Mouse (Mus musculus) cerebellum, adult 11-12 months (tissue): ENCODE measurements around the gene Tjap1.

Source experiments
- DNase-seq: peaks from one replicate; pipeline ENCODE4 v3.0.0; 2022

Tjap1 gene

DNA sequence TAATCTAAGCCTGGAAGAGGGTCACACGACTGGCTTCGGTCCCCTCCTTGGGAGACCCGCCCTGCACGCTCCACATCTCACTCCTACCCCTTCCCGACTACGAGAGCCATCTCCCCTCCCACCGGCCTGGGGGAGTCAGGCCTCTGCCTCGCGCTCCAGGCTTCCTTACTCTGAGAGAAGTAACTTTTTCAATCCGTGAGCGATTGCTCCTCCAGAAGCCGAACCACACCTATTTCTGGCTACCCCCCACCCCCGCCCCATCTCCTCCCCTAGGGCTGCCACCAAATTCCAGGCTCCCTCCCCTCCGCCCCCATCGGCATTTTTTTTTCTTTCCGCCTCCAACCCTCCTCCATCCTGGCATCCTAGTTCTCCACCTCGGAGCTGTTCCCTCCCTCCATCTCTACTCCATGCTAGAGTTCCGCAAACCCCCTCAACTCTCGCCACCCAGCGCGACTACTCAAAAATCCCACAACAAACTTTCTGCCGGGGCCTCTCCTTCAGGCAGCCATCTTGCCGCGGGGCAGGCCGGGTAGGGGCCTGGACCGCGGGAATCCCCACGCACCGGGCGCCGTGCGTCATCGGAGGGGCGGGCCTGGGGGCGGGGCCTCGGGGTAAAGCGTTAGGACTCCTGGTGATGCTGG lies at the start of gene Tjap1:
Gene Tjap1 (minus strand): TSS at position 544 of the 641 bp plus-strand sequence.
- peak; percentile 79 for DNase-seq

DNA sequence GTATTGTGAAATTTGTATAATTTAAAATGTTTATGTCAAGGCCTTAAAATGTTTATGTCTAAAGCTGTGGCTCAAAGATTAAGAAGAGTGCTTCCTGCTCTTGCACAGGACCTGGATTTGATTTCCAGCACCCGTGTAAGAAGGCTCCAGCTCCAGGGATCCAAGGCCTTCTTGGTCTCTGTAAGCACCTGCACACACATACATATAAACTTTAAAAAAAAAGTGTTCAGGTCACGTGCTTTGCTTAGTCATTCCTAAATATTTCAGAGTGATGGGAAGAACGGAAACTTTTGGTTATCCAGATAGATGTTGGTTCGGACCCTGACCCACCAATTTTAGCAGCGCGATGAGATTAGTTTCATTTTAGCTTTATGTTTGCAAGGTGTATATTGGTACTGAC lies 45.9 kb upstream of the Tjap1 start:
- no peak for DNase-seq

DNA sequence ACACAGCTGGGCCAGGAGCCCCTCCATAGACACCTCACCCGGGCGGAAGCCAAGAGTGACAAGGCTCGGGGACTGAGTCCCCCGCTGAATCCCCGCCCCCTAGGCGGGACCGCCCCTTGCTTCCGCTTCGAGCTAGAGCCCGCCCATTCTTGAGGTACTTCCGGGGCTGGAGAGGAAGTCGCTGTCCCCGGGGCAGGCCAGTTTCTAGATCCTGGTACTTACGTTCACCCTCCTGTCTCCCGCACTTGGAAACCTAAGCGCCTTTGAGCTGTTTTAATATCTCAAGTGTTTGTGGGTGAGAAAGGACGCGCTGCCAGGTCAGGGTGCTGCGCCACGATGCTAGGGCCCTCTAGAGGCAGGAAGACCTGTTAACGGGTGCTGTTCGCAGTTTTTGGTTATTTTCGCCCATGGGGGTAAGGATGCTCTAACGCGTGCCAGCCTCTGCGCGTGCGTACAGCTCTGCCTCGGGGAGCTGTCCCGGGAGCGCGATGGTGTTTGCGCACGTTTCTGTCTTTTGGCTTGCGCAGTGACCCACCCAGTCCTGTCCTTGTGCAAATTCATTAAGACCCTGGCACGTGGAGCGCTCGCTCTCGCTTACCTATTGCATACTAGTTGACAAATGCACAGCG lies 45.2 kb upstream of the Tjap1 start, which contains the start of gene Abcc10:
Gene Abcc10 (minus strand): TSS at position 447 of the 629 bp plus-strand sequence.
- DNase-seq: peak; percentile 97

DNA sequence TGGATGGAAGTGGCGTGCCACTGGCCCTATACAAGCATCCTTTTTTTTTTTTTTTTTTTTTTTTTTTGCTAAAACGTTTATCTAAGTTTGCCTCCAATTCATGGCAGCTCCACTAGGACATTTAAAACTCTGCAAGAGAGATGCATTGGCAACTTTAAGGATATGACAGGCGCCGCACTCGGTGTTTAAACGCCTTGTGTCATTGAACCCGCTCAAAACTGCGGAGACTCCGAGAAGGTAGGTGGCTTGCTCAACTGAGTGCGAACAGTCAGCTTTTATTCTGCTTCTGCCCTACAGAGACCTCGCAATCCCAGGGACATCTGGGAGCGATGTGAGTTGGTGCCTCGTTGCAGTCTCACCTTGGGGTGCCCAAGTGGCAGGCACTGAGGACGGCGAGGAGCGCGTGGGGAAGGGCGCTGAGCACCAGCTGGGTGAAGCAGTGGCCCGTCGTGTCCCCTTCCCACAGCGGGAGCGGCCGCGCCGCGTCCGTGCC lies 44.6 kb upstream of the Tjap1 start:
- no peak for DNase-seq

DNA sequence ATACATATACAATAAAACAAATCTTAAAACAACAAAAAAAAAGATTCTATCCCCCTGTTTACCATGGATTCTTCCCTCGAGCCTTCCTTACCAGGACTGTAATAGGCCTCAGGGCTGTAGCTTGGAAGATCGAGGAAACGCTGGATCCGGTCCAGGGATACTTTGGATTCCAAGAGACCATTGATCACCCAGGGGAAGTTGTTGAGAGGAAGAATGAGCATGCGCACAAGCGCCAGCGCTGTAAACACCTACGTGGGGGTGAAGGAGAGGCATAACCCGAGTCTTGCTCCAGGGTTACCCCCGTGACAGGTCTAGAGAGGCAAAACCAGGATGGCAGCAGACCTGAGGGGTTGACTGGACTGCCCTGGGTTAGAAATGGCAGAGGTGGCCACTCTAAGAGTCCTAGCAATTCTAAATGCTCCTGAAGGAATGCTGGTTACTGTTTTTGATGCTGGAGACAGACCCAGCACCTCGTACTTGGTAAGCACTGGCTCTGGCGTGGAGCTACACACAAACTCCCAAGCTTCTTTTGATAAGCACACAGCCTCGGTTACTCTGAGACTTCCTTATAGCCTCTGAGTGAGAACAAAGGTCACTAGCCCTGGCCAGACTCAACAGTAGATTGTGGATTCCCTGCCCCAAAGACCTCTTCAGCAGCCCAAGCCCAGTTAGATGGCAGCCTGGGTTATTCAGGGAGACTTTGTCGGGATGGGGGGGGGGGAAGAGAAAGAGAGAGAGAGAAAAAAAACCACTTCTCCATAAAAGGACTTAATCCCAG lies 39.4 kb upstream of the Tjap1 start:
- no peak for DNase-seq

DNA sequence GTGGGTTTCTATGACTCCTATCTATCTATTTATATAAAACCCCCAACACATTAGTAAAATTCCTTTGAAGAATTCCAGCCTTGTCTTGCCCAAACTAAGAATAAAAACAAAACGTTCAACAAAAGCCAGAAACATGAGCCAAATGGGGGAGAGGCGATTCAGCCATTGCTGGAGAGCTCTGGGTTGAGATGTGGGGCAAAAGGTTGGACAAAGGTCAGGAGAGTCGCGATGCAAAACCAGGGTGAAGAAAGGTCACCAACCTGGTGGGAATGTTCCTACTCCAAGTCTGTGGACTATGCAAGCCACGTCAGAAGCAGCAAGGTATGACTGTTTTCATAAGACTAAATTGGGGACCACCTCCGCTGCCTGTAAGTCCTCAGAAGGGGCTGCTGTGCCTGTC lies 37.7 kb upstream of the Tjap1 start:
- no peak for DNase-seq

DNA sequence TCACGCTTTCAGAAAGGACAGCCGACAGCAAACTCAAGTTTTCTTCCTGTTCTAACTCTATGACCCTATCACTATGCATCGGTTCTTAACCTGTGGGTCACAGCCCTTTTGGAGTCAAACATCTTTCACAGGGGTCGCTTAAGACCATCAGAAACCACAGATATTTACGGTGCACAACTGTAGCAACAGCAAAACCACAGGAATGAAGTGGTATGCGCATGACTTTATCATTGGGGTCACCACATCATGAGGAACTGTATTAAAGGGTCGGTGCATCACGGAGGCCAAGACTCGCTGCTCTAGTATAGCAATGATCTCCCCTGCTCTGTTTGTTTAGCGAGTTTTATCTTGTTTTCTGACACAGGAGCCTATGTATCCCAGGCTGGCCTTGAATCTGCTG lies 33.0 kb upstream of the Tjap1 start:
- no peak for DNase-seq

DNA sequence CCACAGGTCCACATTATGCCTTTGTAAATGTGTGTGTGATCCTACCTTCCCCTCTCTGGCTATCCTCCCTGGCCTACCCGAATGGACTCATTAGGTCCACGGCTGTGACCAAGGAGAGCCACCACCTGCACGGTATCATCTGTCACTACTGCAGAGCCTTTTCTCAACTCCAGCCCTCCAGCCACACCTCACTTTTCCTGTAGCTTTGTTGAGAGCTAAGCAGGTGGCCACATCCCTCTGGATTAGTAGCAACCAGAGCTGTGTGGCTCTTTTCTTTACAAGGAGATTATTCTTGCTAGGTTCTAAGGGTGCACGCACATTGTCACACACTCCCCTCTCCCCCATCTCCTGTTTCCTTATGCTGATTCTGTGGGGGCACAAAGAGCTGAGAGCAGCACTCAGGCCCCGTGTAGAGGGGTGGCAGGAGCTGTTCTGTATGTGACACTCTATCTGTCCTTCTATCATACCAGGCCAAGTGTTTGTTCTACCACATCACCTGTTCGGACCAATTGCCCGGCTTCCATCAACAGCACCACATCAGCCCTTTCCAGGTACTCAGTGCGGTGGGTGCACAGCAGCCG lies 30.4 kb upstream of the Tjap1 start:
- DNase-seq: no peak

DNA sequence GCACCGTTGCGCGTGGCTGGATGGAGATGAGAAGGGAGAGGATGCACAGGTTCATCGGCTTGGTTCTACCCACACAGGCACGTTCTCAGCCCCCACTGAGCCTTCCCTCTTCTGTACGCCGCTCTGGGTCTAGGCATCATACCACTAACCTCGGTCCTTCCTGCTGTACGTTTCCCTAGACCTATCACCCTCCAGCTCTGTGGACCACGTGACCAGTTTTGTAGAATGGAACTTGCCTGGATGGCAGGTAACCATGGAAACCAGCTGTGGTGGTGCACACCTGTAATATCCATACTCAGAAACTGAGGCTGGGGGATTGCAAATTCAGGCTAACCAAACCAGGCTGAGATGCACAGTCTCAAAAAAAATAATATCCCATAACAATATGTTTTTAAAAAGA lies 27.7 kb upstream of the Tjap1 start:
- no peak for DNase-seq

DNA sequence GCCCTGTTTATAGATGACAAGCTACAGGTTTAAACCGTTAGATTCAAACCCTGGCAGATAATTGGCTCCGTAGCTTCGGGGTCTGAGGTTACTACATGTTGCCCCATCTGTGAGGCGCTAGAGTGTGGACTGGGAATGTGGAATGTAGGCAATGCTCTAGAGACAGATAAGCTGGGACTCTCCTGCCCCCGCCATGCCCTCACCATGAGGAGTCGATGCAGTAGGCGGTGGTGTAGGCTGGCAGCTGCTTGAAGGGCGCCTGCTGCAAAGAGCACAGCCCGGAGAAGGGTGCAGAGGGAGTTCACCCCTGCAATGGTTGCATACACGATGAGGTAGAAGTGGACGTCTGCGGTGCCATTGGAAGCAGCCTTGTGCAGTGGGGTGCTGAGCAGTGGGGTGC lies 27.0 kb upstream of the Tjap1 start:
- DNase-seq: no peak

DNA sequence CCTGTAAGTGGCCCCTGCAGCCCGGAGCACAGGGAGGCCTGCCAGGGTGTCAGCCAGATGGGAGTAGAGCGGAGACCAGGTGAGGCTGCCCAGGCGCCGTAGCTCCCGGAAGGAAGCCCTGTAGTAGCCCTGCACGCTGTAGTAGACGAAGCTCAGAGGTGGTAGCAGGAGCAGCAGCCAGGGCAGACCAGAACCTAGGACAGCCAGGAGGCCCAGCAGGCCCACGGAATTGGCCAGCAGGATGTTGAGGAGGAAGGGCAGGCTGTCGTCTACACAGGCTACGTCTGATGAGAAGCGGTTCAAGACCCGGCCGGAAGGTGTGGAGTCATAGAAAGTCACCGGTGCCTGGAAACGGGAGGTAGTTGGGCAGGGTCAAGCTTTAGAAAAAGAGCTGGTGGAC lies 24.1 kb upstream of the Tjap1 start:
- DNase-seq: no peak

DNA sequence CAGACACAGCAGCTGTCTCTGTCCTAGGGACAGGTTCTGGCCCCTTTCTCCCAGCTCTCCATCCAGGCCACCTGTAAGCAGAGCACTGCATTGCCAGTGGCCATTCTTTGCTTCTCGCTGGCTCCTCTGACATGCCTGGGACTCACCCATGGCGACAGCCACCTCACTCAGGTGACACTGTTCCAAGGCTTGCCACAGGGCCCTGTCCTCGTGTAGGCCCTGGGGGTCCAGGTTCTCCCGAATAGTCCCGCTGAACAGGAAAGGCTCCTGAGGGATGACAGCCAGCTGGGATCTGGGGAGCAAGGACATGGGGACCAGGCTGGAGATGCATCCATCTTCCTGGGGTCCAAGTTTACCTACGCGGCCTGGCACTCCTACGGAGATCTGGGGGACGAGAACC lies 21.4 kb upstream of the Tjap1 start:
- no peak for DNase-seq

DNA sequence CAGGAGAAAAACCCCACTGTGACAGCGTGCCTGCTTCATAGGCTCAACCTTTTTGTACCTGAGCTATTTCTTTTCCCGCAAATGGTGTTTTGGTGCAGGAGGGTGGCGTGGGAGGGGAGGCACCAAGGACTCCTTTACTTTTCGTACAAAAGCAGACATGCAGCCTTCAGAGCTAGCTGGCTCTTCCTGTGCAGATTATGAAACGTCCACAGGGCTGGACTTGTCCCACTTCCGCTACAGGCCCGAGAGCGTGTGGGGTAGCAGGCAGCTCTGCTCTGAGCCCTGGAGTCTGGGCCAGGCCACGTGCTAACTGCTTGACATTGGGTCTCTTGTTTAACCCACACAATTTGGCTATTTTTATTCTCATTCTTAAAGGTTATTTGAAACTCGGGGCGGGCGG lies 19.1 kb upstream of the Tjap1 start:
- DNase-seq: no peak

DNA sequence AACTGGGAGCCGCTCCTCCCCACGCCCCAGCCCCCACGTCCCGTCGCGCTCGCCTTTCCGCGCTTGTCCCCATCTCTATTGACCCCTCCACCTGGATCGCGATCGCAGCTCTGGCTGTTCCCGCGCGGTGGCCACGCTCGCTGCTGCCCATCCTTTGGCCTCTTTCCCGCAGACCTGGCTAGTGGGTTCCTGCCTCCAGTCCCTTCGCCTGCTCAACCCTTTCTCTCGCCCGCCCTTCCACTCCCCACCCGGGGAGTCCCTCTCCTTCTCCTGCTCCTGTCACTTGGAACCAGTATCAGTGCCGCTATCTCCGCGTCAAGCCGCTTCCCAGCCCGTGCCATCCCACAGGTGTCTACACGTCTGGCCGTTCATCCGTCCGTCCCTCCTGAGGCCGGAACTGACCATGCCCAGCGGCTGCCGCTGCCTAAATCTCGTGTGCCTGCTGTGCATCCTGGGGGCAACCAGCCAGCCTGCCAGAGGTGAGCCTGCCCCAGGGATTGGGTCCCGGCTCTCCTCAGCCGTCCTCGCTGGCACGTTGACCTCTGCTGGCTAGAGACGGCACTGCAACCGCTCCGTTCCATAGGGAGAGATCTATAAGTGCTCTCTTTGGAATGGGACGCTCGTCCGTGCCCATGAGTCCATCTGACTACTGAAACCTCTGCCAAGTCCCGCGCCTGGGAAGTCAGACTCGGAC lies 15.5 kb upstream of the Tjap1 start:
- DNase-seq: peak; percentile 73

DNA sequence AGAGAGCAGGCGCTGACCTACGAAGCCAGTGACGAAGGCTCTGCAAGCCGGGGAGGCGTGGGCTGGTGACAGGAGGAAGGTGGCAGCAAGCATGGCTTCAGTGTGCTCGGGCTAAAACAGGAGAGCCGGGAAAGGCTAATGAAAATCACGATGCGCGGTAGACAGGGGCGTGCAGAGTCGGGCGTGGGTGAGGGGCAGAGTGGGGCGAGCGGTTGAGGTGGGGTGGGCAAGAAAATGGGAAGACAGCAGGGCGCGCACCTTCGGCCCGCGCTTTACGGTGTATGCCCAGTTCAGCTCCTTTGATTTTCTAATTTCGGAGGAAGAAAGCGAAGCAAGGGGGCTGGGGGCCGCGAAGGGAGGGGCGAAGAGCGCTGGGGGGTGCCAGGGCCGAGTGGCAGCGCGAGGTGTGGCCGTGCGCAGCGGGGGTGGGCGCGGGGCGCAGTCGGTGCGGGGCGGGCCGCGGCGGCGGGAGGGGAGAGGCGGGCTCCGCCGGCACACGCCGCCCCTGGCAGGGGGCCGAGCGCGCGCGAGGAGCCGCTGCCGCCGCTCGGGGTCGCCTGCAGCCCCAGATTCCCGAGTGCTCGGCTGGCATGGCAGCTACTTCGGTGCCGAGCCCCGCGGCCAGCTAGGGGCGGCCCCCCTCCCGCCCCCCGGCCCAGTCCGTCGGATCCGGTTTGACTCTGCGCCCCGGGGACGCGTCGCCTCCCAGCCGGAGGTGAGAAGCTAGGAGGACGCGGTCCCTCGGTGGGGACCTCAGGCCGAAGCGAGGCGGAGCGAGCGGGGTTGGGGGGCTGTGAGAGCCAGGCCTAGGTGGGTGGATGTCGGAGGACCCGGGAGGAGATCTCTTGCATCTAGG lies 14.8 kb upstream of the Tjap1 start, which contains the start of gene Dlk2:
Gene Dlk2 (plus strand): TSS at position 58 of the 856 bp plus-strand sequence.
- DNase-seq: no peak

DNA sequence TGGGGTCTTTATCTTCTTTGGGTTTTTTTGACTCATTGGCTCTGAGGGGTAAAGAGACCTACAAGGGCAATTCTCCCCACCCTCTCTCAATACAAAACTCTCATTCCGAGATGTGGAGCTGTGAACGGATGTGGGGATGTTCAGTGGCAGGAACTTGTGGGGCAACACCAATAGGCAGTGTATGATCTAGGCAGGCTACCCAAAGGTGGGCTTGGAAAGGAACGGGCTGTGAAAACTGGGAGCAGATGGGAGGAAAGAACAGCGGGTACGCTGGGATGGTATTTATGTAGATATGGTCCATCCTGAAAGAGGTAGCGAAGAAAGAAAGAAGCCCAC lies 14.2 kb upstream of the Tjap1 start:
- DNase-seq: no peak

DNA sequence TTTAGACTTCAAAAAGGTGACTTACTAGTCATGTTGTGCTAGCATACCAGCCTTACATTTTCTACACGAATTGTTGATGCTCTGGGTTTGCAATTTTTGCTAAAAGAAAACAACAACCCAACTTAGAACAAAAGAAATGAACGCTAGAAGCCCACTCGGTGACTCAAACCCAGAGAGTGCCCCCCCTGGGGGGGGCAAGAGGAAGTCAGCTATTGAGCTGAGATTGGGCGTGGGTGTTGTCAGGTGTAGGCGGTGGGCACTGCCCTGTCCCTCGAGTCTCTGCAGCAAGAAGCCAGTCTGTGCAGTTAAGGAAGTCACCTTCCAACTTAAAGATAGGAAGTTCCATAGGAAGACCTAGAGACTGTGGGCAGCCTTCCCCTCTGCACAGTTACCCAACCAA lies 13.8 kb upstream of the Tjap1 start:
- no peak for DNase-seq

DNA sequence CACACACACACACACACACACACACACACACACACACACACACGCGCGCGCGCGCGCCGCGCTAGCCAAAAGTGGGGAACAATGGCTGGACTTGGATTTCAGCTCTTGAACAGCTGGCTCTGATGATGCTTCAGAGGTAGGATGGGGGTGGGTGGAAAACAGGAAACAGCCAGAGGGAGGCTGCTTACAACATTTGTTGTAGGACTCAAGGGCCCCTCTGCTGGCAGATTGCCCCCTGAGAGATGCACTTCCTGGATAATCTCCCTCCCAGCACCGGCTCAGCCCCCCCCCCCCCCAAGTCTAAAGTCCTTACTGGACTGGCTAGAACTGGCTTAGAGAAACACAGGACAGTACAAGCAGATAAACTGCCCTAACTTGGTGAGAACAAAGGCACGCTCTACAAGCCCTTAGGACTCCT lies 4.9 kb upstream of the Tjap1 start:
- no peak for DNase-seq

DNA sequence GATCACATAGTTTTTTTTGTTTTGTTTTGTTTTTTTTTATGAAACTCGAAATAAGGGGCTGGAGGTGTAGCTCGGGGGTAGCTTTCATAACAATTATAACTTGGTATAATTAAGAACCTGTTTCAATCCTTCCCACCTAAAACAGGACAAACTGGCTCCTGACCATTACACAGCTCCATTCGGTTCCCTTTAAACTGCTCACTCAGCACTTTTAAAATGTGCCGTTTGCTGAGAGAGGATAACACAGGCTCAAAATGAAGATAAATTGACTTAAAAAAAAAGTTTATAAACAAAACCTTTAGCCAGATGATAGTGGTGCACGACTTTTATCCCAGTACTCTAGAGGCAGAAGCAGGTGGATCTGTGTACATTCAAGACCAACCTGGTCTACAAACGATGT lies 2.6 kb upstream of the Tjap1 start:
- no peak for DNase-seq

DNA sequence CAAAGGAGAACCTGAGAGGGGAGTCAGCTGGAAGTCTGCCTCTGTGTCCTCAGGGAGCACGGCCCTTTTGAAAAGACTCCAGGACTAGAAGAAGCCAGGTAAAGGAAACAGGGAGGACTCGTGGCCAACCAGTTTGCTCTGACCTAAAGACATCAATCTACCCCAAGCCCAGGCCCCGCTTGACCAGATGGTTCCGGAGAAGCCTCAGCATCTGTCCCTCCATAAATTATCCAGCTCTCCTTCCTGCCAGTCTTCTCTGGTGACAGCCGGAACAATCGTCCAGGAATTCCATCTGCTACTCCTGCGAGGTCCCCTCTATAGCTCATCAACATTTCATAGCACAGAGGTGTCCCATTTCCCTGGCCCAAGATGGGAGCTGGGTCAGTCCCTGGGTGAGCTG lies 1.8 kb upstream of the Tjap1 start:
- DNase-seq: no peak

DNA sequence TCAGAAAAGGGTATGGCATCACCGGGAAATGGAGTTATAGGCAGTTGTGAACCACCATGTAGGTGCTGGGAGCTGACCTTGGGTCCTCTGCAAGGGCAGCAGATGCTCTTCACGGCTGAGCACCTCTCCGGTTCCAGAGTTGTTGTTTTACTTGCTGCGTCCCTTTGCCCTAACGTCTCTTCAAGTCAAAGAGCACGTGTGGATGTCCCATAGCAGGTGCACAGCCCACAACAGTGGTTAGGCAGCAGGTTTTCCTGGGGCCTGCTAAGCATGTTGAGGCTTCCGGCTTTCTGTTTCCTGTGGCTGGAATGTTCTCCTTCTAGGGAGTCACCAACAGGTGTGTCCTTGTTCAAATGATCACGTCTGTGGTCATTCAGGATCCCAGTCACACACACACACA lies 1.1 kb upstream of the Tjap1 start:
- DNase-seq: no peak

DNA sequence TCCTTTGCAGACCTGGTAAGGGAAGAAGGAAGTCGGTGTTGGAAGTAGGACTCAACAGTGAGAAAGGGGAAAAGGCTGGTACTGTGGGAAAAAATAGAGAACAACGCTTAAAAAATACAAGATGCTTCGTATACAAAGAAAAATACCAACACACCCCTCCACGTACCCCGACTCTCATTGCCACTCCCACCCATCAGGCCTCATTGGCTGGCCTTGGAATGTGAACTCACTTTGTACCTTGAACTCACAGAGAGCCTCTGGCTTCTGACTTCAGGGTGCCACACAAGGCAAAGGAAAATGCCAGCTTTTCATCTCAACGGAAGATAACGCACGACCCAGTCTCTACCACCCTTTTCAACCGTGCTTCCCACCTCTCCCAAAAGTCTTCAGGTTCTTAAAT lies 314 bp upstream of the Tjap1 start:
- DNase-seq: no peak
